Mouse (Mus musculus): ENCODE results near the gene Macc1.

DNA sequence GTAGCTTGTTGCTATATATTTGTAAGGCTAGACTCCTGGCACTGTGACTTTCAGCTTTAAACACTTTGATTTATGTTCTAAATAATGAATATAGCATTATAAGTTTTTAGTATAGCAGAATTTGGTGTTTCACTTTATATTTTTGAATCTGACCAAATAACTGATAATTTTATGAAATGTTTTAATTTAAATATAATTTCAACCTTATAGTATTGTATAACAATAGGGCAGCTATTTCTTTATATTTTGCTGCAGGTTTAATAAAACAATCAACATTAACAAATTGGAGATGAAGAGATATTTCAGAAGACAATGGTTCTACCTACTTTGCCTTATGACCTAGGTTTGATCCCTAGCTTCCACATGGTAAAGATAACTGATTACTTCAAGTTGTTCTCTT is at the start of gene Macc1:
- TF ChIP-seq CTCF (IDR thresholded peaks at IDR 0.05) (no peak), POLR2A (IDR thresholded peaks at IDR 0.05; ENCODE audit: insufficient read depth, low read depth, low read length) (no peak)

Data from heart, adult 2 months (tissue).